Mouse (Mus musculus): ENCODE data around the gene Cd83. TPM values are rescaled to one million over a fixed set of nuclear protein-coding genes. Genes with fewer than 3 reads are reported as not detected.

Gene Cd83
- total and polyA plus RNA-seq, 2 experiments = 0.73 to 3.8 TPM

GRCm38 (mm10) chr13:43786171-43786795, 1.7 kb downstream of the Cd83 start:
- Histone ChIP-seq H3K27me3 (ENCODE audit: control insufficient read depth, insufficient read depth, low read length) (no peaks in the 10 kb centered on the region; the same call in 1 of the 2 replicates), H3K4me3 (ENCODE audit: insufficient read depth, low read depth, low read length) (no peak overlapping the region), H3K79me2 (ENCODE audit: control insufficient read depth, insufficient read depth, low read length) (no peaks in the 10 kb centered on the region), H3K36me3 (ENCODE audit: control insufficient read depth, insufficient read depth, low read length) (no peaks in the 10 kb centered on the region), H3K4me1 (ENCODE audit: control insufficient read depth, insufficient read depth, low read length) (peaks cover 7% of the 10 kb centered on the region; the same call in 1 of the 2 replicates), H3K27ac (replicated peaks; ENCODE audit: insufficient read depth, low read depth, low read length) (no peak overlapping the region), H3K9ac (ENCODE audit: low read depth, low read length) (no peak overlapping the region)
- 25% methylated on average over 12 of the region's 12 CpGs for WGBS
- TF ChIP-seq POLR2A (IDR thresholded peaks at IDR 0.05; ENCODE audit: extremely low read depth, insufficient read depth, low read length) (no peak), CTCF (IDR thresholded peaks at IDR 0.05; ENCODE audit: low read depth, low read length) (no peak)
- DNase-seq (ENCODE audit: extremely low read depth, low read depth, low spot score) = peak; percentile 17

GRCm38 (mm10) chr13:43787262-43787661, 2.7 kb downstream of the Cd83 start:
- Histone ChIP-seq H3K79me2 (ENCODE audit: control insufficient read depth, insufficient read depth, low read length) (no peaks in the 10 kb centered on the region), H3K4me1 (ENCODE audit: control insufficient read depth, insufficient read depth, low read length) (peaks cover 7% of the 10 kb centered on the region; the same call in 1 of the 2 replicates), H3K27me3 (ENCODE audit: control insufficient read depth, insufficient read depth, low read length) (no peaks in the 10 kb centered on the region; the same call in 1 of the 2 replicates), H3K27ac (replicated peaks; ENCODE audit: insufficient read depth, low read depth, low read length) (no peak overlapping the region), H3K4me3 (ENCODE audit: insufficient read depth, low read depth, low read length) (no peak overlapping the region), H3K36me3 (ENCODE audit: control insufficient read depth, insufficient read depth, low read length) (no peaks in the 10 kb centered on the region), H3K9ac (ENCODE audit: low read depth, low read length) (no peak overlapping the region)
- TF ChIP-seq POLR2A (IDR thresholded peaks at IDR 0.05; ENCODE audit: extremely low read depth, insufficient read depth, low read length) (no peak), CTCF (IDR thresholded peaks at IDR 0.05; ENCODE audit: low read depth, low read length) (no peak)
- WGBS = 32% methylated on average over 2 of the region's 2 CpGs
- DNase-seq (ENCODE audit: extremely low read depth, low read depth, low spot score) = peak; percentile 45

- WGBS = 89% methylated on average over 8 of the region's 8 CpGs
- H3K27ac ChIP-seq (replicated peaks; ENCODE audit: insufficient read depth, low read depth, low read length) = no peak overlapping the region
- H3K4me3 ChIP-seq (ENCODE audit: insufficient read depth, low read depth, low read length) = no peak overlapping the region
- H3K27me3 ChIP-seq (ENCODE audit: control insufficient read depth, insufficient read depth, low read length) = no peaks in the 10 kb centered on the region; the same call in 1 of the 2 replicates
- no peak for DNase-seq (ENCODE audit: extremely low read depth, low read depth, low spot score)
- H3K79me2 ChIP-seq (ENCODE audit: control insufficient read depth, insufficient read depth, low read length) = no peaks in the 10 kb centered on the region
- no peak for TF ChIP-seq POLR2A (IDR thresholded peaks at IDR 0.05; ENCODE audit: extremely low read depth, insufficient read depth, low read length)
- no peak for TF ChIP-seq CTCF (IDR thresholded peaks at IDR 0.05; ENCODE audit: low read depth, low read length)
- no peaks in the 10 kb centered on the region for H3K36me3 ChIP-seq (ENCODE audit: control insufficient read depth, insufficient read depth, low read length)
- peaks cover 7% of the 10 kb centered on the region; the same call in 1 of the 2 replicates for H3K4me1 ChIP-seq (ENCODE audit: control insufficient read depth, insufficient read depth, low read length)
- no peak overlapping the region for H3K9ac ChIP-seq (ENCODE audit: low read depth, low read length)
Observed at GRCm38 (mm10) chr13:43788071-43788470, 3.5 kb downstream of the Cd83 start.

- H3K36me3 ChIP-seq (ENCODE audit: control insufficient read depth, insufficient read depth, low read length) = no peaks in the 10 kb centered on the region
- DNase-seq (ENCODE audit: extremely low read depth, low read depth, low spot score) = peak; percentile 49
- 0 out of 2 replicates have a peak overlapping the region, but pooled peaks have one; percentile 5 for H3K27ac ChIP-seq (replicated peaks; ENCODE audit: insufficient read depth, low read depth, low read length)
- H3K27me3 ChIP-seq (ENCODE audit: control insufficient read depth, insufficient read depth, low read length) = no peaks in the 10 kb centered on the region; the same call in 1 of the 2 replicates
- no peak for TF ChIP-seq CTCF (IDR thresholded peaks at IDR 0.05; ENCODE audit: low read depth, low read length)
- no peak for TF ChIP-seq POLR2A (IDR thresholded peaks at IDR 0.05; ENCODE audit: extremely low read depth, insufficient read depth, low read length)
- H3K4me3 ChIP-seq (ENCODE audit: insufficient read depth, low read depth, low read length) = no peak overlapping the region
- H3K4me1 ChIP-seq (ENCODE audit: control insufficient read depth, insufficient read depth, low read length) = peaks cover 7% of the 10 kb centered on the region; the same call in 1 of the 2 replicates
- no peaks in the 10 kb centered on the region for H3K79me2 ChIP-seq (ENCODE audit: control insufficient read depth, insufficient read depth, low read length)
- 80% methylated on average over 10 of the region's 10 CpGs for WGBS
- no peak overlapping the region for H3K9ac ChIP-seq (ENCODE audit: low read depth, low read length)
Observed at GRCm38 (mm10) chr13:43788983-43789645, 4.5 kb downstream of the Cd83 start.

GRCm38 (mm10) chr13:43790229-43791001, 5.8 kb downstream of the Cd83 start:
- H3K36me3 ChIP-seq (ENCODE audit: control insufficient read depth, insufficient read depth, low read length) = no peaks in the 10 kb centered on the region
- no peaks in the 10 kb centered on the region for H3K79me2 ChIP-seq (ENCODE audit: control insufficient read depth, insufficient read depth, low read length)
- peaks cover 2% of the 10 kb centered on the region; the same call in 1 of the 2 replicates for H3K4me1 ChIP-seq (ENCODE audit: control insufficient read depth, insufficient read depth, low read length)
- 89% methylated on average over 11 of the region's 11 CpGs for WGBS
- DNase-seq (ENCODE audit: extremely low read depth, low read depth, low spot score) = peak; percentile 53
- 0 out of 2 replicates have a peak overlapping the region, but pooled peaks have one; percentile 14 for H3K27ac ChIP-seq (replicated peaks; ENCODE audit: insufficient read depth, low read depth, low read length)
- no peaks in the 10 kb centered on the region for H3K27me3 ChIP-seq (ENCODE audit: control insufficient read depth, insufficient read depth, low read length)
- TF ChIP-seq CTCF (IDR thresholded peaks at IDR 0.05; ENCODE audit: low read depth, low read length) (no peak), POLR2A (IDR thresholded peaks at IDR 0.05; ENCODE audit: extremely low read depth, insufficient read depth, low read length) (no peak)
- no peak overlapping the region for H3K4me3 ChIP-seq (ENCODE audit: insufficient read depth, low read depth, low read length)
- H3K9ac ChIP-seq (ENCODE audit: low read depth, low read length) = no peak overlapping the region

Data from liver, adult 2 months (tissue).